Mouse (Mus musculus) midbrain, embryonic 13.5 days (tissue): ENCODE measurements around the gene Rbm6. TPM values are rescaled to one million over a fixed set of nuclear protein-coding genes. Genes with fewer than 3 reads are reported as not detected.

Source experiments
- polyA plus RNA-seq: library from polyadenylated mRNA; unstranded; fragments of >200 nt; fragmentation: Nextera tagmentation; extraction: Ambion mirVana; gene quantifications from 2 replicates; pipeline ENCODE4 v1.2.1, GENCODE M21; 2015

The Rbm6 gene
- polyA plus RNA-seq, 1 experiment from 2014 or later, result 126 TPM

Other genes with a start within 250 kb of the Rbm6 start
- 399 and 416 TPM in 2 replicates for gene Gnai2, start 237.9 kb downstream of the Rbm6 start, polyA plus RNA-seq
- gene Slc38a3, start 203.7 kb downstream of the Rbm6 start, polyA plus RNA-seq, result 18.7 and 22.0 TPM in 2 replicates
- gene Gnat1, start 193.5 kb downstream of the Rbm6 start, polyA plus RNA-seq, result 2.4 and 2.7 TPM in 2 replicates
- gene Sema3f, start 162.8 kb downstream of the Rbm6 start, polyA plus RNA-seq, result 18.9 and 24.6 TPM in 2 replicates
- 282 and 315 TPM in 2 replicates for gene Rbm5, start 102.2 kb downstream of the Rbm6 start, polyA plus RNA-seq
- gene Mon1a, start 14.9 kb upstream of the Rbm6 start, polyA plus RNA-seq, result 21.5 and 23.8 TPM in 2 replicates
- gene Mst1r, start 33.6 kb upstream of the Rbm6 start, polyA plus RNA-seq, result 1.2 and 2.3 TPM in 2 replicates
- not detected in 2 replicates for gene Actl11, start 55.2 kb upstream of the Rbm6 start, polyA plus RNA-seq
- 18.9 and 19.9 TPM in 2 replicates for gene Camkv, start 62.4 kb upstream of the Rbm6 start, polyA plus RNA-seq
- gene Traip, start 76.9 kb upstream of the Rbm6 start, polyA plus RNA-seq, result 15.0 and 15.1 TPM in 2 replicates
- 3.5 and 4.7 TPM in 2 replicates for gene Uba7, start 102.3 kb upstream of the Rbm6 start, polyA plus RNA-seq
- 0.66 and 1.3 TPM in 2 replicates for gene Gm20661, start 109.8 kb upstream of the Rbm6 start, polyA plus RNA-seq
- 13.2 and 13.5 TPM in 2 replicates for gene Inka1, start 112.6 kb upstream of the Rbm6 start, polyA plus RNA-seq
- 1.7 and 1.8 TPM in 2 replicates for gene Cdhr4, start 119.3 kb upstream of the Rbm6 start, polyA plus RNA-seq
- 0.36 and 0.95 TPM in 2 replicates for gene Gm20662, start 123.1 kb upstream of the Rbm6 start, polyA plus RNA-seq
- gene Ip6k1, start 129.3 kb upstream of the Rbm6 start, polyA plus RNA-seq, result 97.2 and 107 TPM in 2 replicates
- gene Gmppb, start 176.0 kb upstream of the Rbm6 start, polyA plus RNA-seq, result 18.1 and 18.5 TPM in 2 replicates
- 3.0 and 3.3 TPM in 2 replicates for gene Amigo3, start 179.9 kb upstream of the Rbm6 start, polyA plus RNA-seq
- 0.11 and 0.23 TPM in 2 replicates for gene Mst1, start 207.2 kb upstream of the Rbm6 start, polyA plus RNA-seq
- 46.2 and 55.6 TPM in 2 replicates for gene Rnf123, start 210.1 kb upstream of the Rbm6 start, polyA plus RNA-seq
- 56.3 and 62.5 TPM in 2 replicates for gene Apeh, start 221.4 kb upstream of the Rbm6 start, polyA plus RNA-seq